Mouse (Mus musculus): ENCODE results near the gene Rchy1. TPM values are rescaled to one million over a fixed set of nuclear protein-coding genes. Genes with fewer than 3 reads are reported as not detected.

The Rchy1 gene
- polyA plus RNA-seq, 1 experiment from 2014 or later: 43.5 TPM

- no peaks in the 10 kb centered on the region for H3K27me3 ChIP-seq (replicated peaks; ENCODE audit: control insufficient read depth, insufficient read depth, low read length)
- H3K9me3 ChIP-seq (replicated peaks; ENCODE audit: control insufficient read depth, low read length): no peaks in the 10 kb centered on the region
- ATAC-seq (no peak), DNase-seq (ENCODE audit: low spot score) (no peak)
- H3K4me3 ChIP-seq (ENCODE audit: low read depth, low read length): no peak overlapping the region
- H3K9ac ChIP-seq (ENCODE audit: low read length): no peak overlapping the region
- no peak overlapping the region for H3K27ac ChIP-seq (ENCODE audit: low read depth, low read length)
- WGBS: 93% methylated on average over 3 of the region's 3 CpGs
- H3K36me3 ChIP-seq (ENCODE audit: control insufficient read depth, insufficient read depth, low read length): no peaks in the 10 kb centered on the region
- H3K4me1 ChIP-seq (ENCODE audit: control insufficient read depth, insufficient read depth, low read length): no peaks in the 10 kb centered on the region
- no peak overlapping the region for H3K4me2 ChIP-seq (ENCODE audit: low read length)
Observed at GRCm38 (mm10) chr5:91972046-91972445, 9.2 kb upstream of the Rchy1 start.

- H3K9me3 ChIP-seq (replicated peaks; ENCODE audit: control insufficient read depth, low read length): no peaks in the 10 kb centered on the region
- H3K9ac ChIP-seq (ENCODE audit: low read length): peak overlapping the region; percentile 82
- DNase-seq (ENCODE audit: low spot score) (no peak), ATAC-seq (peak; percentile 6; the same call in 1 of the 2 replicates)
- H3K27me3 ChIP-seq (replicated peaks; ENCODE audit: control insufficient read depth, insufficient read depth, low read length): no peaks in the 10 kb centered on the region
- H3K36me3 ChIP-seq (ENCODE audit: control insufficient read depth, insufficient read depth, low read length): peaks cover 4% of the 10 kb centered on the region
- peaks cover 18% of the 10 kb centered on the region for H3K4me1 ChIP-seq (ENCODE audit: control insufficient read depth, insufficient read depth, low read length)
- peak overlapping the region; percentile 54 for H3K4me2 ChIP-seq (ENCODE audit: low read length)
- peak overlapping the region; percentile 68 for H3K4me3 ChIP-seq (ENCODE audit: low read depth, low read length)
- WGBS: under 1% methylated on average over 14 of the region's 14 CpGs
- H3K27ac ChIP-seq (ENCODE audit: low read depth, low read length): peak overlapping the region; percentile 98
Observed at GRCm38 (mm10) chr5:91962259-91962638, 619 bp downstream of the Rchy1 start.

- Histone ChIP-seq H3K9me3 (replicated peaks; ENCODE audit: control insufficient read depth, low read length) (no peaks in the 10 kb centered on the region), H3K36me3 (ENCODE audit: control insufficient read depth, insufficient read depth, low read length) (peaks cover 12% of the 10 kb centered on the region), H3K4me3 (ENCODE audit: low read depth, low read length) (peak overlapping the region; percentile 68), H3K4me2 (ENCODE audit: low read length) (peak overlapping the region; percentile 54), H3K9ac (ENCODE audit: low read length) (peak overlapping the region; percentile 82), H3K27me3 (replicated peaks; ENCODE audit: control insufficient read depth, insufficient read depth, low read length) (no peaks in the 10 kb centered on the region), H3K27ac (ENCODE audit: low read depth, low read length) (no peak overlapping the region), H3K4me1 (ENCODE audit: control insufficient read depth, insufficient read depth, low read length) (peaks cover 18% of the 10 kb centered on the region)
- no peak for ATAC-seq
- WGBS: 94% methylated on average over 1 of the region's 1 CpGs
- DNase-seq (ENCODE audit: low spot score): no peak
Observed at GRCm38 (mm10) chr5:91961370-91961769, 1.5 kb downstream of the Rchy1 start.

- H3K27me3 ChIP-seq (replicated peaks; ENCODE audit: control insufficient read depth, insufficient read depth, low read length): no peaks in the 10 kb centered on the region
- ATAC-seq (no peak), DNase-seq (ENCODE audit: low spot score) (no peak)
- no peaks in the 10 kb centered on the region for H3K9me3 ChIP-seq (replicated peaks; ENCODE audit: control insufficient read depth, low read length)
- H3K4me2 ChIP-seq (ENCODE audit: low read length): peak overlapping the region; percentile 54
- H3K4me3 ChIP-seq (ENCODE audit: low read depth, low read length): no peak overlapping the region
- H3K9ac ChIP-seq (ENCODE audit: low read length): no peak overlapping the region
- H3K27ac ChIP-seq (ENCODE audit: low read depth, low read length): no peak overlapping the region
- WGBS: 57% methylated on average over 3 of the region's 3 CpGs
- peaks cover 18% of the 10 kb centered on the region for H3K4me1 ChIP-seq (ENCODE audit: control insufficient read depth, insufficient read depth, low read length)
- H3K36me3 ChIP-seq (ENCODE audit: control insufficient read depth, insufficient read depth, low read length): peaks cover 15% of the 10 kb centered on the region
Observed at GRCm38 (mm10) chr5:91960606-91961254, 2.1 kb downstream of the Rchy1 start.

GRCm38 (mm10) chr5:91959986-91960385, 2.9 kb downstream of the Rchy1 start:
- H3K9me3 ChIP-seq (replicated peaks; ENCODE audit: control insufficient read depth, low read length): no peaks in the 10 kb centered on the region
- H3K4me3 ChIP-seq (ENCODE audit: low read depth, low read length): no peak overlapping the region
- no peak overlapping the region for H3K27ac ChIP-seq (ENCODE audit: low read depth, low read length)
- no peak overlapping the region for H3K9ac ChIP-seq (ENCODE audit: low read length)
- H3K4me1 ChIP-seq (ENCODE audit: control insufficient read depth, insufficient read depth, low read length): peaks cover 18% of the 10 kb centered on the region
- DNase-seq (ENCODE audit: low spot score) (no peak), ATAC-seq (no peak)
- H3K27me3 ChIP-seq (replicated peaks; ENCODE audit: control insufficient read depth, insufficient read depth, low read length): no peaks in the 10 kb centered on the region
- WGBS: 89% methylated on average over 1 of the region's 1 CpGs
- peaks cover 18% of the 10 kb centered on the region for H3K36me3 ChIP-seq (ENCODE audit: control insufficient read depth, insufficient read depth, low read length)
- no peak overlapping the region for H3K4me2 ChIP-seq (ENCODE audit: low read length)

- H3K4me2 ChIP-seq (ENCODE audit: low read length): no peak overlapping the region
- H3K9me3 ChIP-seq (replicated peaks; ENCODE audit: control insufficient read depth, low read length): no peaks in the 10 kb centered on the region
- H3K27me3 ChIP-seq (replicated peaks; ENCODE audit: control insufficient read depth, insufficient read depth, low read length): no peaks in the 10 kb centered on the region
- DNase-seq (ENCODE audit: low spot score) (peak; percentile 31), ATAC-seq (no peak)
- no peak overlapping the region for H3K27ac ChIP-seq (ENCODE audit: low read depth, low read length)
- peaks cover 25% of the 10 kb centered on the region for H3K36me3 ChIP-seq (ENCODE audit: control insufficient read depth, insufficient read depth, low read length)
- 76% methylated on average over 1 of the region's 1 CpGs for WGBS
- peaks cover 18% of the 10 kb centered on the region for H3K4me1 ChIP-seq (ENCODE audit: control insufficient read depth, insufficient read depth, low read length)
- no peak overlapping the region for H3K9ac ChIP-seq (ENCODE audit: low read length)
- no peak overlapping the region for H3K4me3 ChIP-seq (ENCODE audit: low read depth, low read length)
Observed at GRCm38 (mm10) chr5:91959096-91959495, 3.8 kb downstream of the Rchy1 start.

GRCm38 (mm10) chr5:91956991-91957760, 5.7 kb downstream of the Rchy1 start:
- Histone ChIP-seq H3K36me3 (ENCODE audit: control insufficient read depth, insufficient read depth, low read length) (peaks cover 39% of the 10 kb centered on the region), H3K9me3 (replicated peaks; ENCODE audit: control insufficient read depth, low read length) (no peaks in the 10 kb centered on the region), H3K27ac (ENCODE audit: low read depth, low read length) (no peak overlapping the region), H3K9ac (ENCODE audit: low read length) (no peak overlapping the region), H3K4me1 (ENCODE audit: control insufficient read depth, insufficient read depth, low read length) (peaks cover 16% of the 10 kb centered on the region), H3K4me2 (ENCODE audit: low read length) (no peak overlapping the region), H3K27me3 (replicated peaks; ENCODE audit: control insufficient read depth, insufficient read depth, low read length) (no peaks in the 10 kb centered on the region), H3K4me3 (ENCODE audit: low read depth, low read length) (no peak overlapping the region)
- 96% methylated on average over 3 of the region's 3 CpGs for WGBS
- DNase-seq (ENCODE audit: low spot score) (no peak), ATAC-seq (no peak)

GRCm38 (mm10) chr5:91951404-91951803, 11.5 kb downstream of the Rchy1 start:
- no peaks in the 10 kb centered on the region for H3K4me1 ChIP-seq (ENCODE audit: control insufficient read depth, insufficient read depth, low read length)
- H3K36me3 ChIP-seq (ENCODE audit: control insufficient read depth, insufficient read depth, low read length): peaks cover 63% of the 10 kb centered on the region
- H3K9me3 ChIP-seq (replicated peaks; ENCODE audit: control insufficient read depth, low read length): no peaks in the 10 kb centered on the region
- H3K4me2 ChIP-seq (ENCODE audit: low read length): no peak overlapping the region
- H3K27me3 ChIP-seq (replicated peaks; ENCODE audit: control insufficient read depth, insufficient read depth, low read length): no peaks in the 10 kb centered on the region
- no peak overlapping the region for H3K27ac ChIP-seq (ENCODE audit: low read depth, low read length)
- H3K9ac ChIP-seq (ENCODE audit: low read length): no peak overlapping the region
- ATAC-seq (no peak), DNase-seq (ENCODE audit: low spot score) (peak; percentile 76)
- H3K4me3 ChIP-seq (ENCODE audit: low read depth, low read length): no peak overlapping the region

- no peak overlapping the region for H3K27ac ChIP-seq (ENCODE audit: low read depth, low read length)
- 93% methylated on average over 7 of the region's 7 CpGs for WGBS
- no peak overlapping the region for H3K4me2 ChIP-seq (ENCODE audit: low read length)
- peaks cover 58% of the 10 kb centered on the region for H3K36me3 ChIP-seq (ENCODE audit: control insufficient read depth, insufficient read depth, low read length)
- no peaks in the 10 kb centered on the region for H3K4me1 ChIP-seq (ENCODE audit: control insufficient read depth, insufficient read depth, low read length)
- no peaks in the 10 kb centered on the region for H3K9me3 ChIP-seq (replicated peaks; ENCODE audit: control insufficient read depth, low read length)
- H3K9ac ChIP-seq (ENCODE audit: low read length): no peak overlapping the region
- DNase-seq (ENCODE audit: low spot score) (no peak), ATAC-seq (no peak)
- no peak overlapping the region for H3K4me3 ChIP-seq (ENCODE audit: low read depth, low read length)
- H3K27me3 ChIP-seq (replicated peaks; ENCODE audit: control insufficient read depth, insufficient read depth, low read length): no peaks in the 10 kb centered on the region
Observed at GRCm38 (mm10) chr5:91949441-91949840, 13.4 kb downstream of the Rchy1 start.
